Mouse (Mus musculus) E14TG2a.4 (cell line): ENCODE data around the gene Scp2.

Experiments
- CTCF ChIP-seq: conservative IDR thresholded peaks from 2 replicates; pipeline ENCODE4 v1.5.1; 2014; ENCODE audit warnings: low read length
- NANOG ChIP-seq: IDR thresholded peaks from 2 replicates; pipeline ENCODE4 v1.6.1; 2014; ENCODE audit warnings: borderline replicate concordance, low read length, mixed read lengths

- TF ChIP-seq CTCF, result no peak
- TF ChIP-seq NANOG, result no peak
Measured at GRCm38 (mm10) chr4:108046136-108046535, 98.7 kb downstream of the Scp2 start.
